Mouse (Mus musculus) intestine, embryonic 15.5 days (tissue): Measurements from ENCODE around the gene Srp54a. TPM values are rescaled to one million over a fixed set of nuclear protein-coding genes. Genes with fewer than 3 reads are reported as not detected.
"Not testable (repeated sequence)": the region's sequence is repeated elsewhere in the genome, so short reads cannot be mapped to it uniquely, and the experiment has no call there.

Source experiments
- ATAC-seq: fragments of 200-750 bp; cut with Nextera tagmentation; 2 replicates; pipeline ENCODE4 v1.8.0; 2017; ENCODE audit warnings: moderate TSS enrichment, moderate library complexity
- H3K27ac ChIP-seq: fragments of 300-500 bp; sonication (generic); 2 replicates; pipeline ENCODE4 v1.5.1; 2015; ENCODE audit warnings: mild to moderate bottlenecking, inconsistent platforms
- H3K27me3 ChIP-seq: fragments of 300-500 bp; sonication (generic); replicated peaks from 2 replicates; pipeline ENCODE4 v1.6.1; 2015; ENCODE audit warnings: inconsistent platforms
- H3K36me3 ChIP-seq: fragments of 300-500 bp; sonication (generic); 2 replicates; pipeline ENCODE4 v1.6.1; 2015; ENCODE audit warnings: inconsistent platforms
- H3K4me1 ChIP-seq: fragments of 300-500 bp; sonication (generic); replicated peaks from 2 replicates; pipeline ENCODE4 v1.6.1; 2015; ENCODE audit warnings: inconsistent platforms
- H3K4me2 ChIP-seq: fragments of 300-500 bp; sonication (generic); replicated peaks from 2 replicates; pipeline ENCODE4 v1.6.1; 2015; ENCODE audit warnings: mild to moderate bottlenecking, inconsistent platforms
- H3K4me3 ChIP-seq: fragments of 300-500 bp; sonication (generic); replicated peaks from 2 replicates; pipeline ENCODE4 v1.5.1; 2015; ENCODE audit warnings: inconsistent platforms
- H3K9ac ChIP-seq: fragments of 300-500 bp; sonication (generic); 2 replicates; pipeline ENCODE4 v1.6.1; 2015; ENCODE audit warnings: inconsistent platforms
- H3K9me3 ChIP-seq: fragments of 300-500 bp; sonication (generic); 2 replicates; pipeline ENCODE4 v1.6.1; 2016; ENCODE audit warnings: inconsistent platforms
- WGBS: fragments of 180-500 bp; shearing (Covaris S2); methylation state at CpG from one replicate; pipeline ENCODE4 v1.1.7; 2015; 5-methylcytosine and 5-hydroxymethylcytosine counted together
- polyA plus RNA-seq: library from polyadenylated mRNA; unstranded; fragments of >200 nt; fragmentation: Nextera tagmentation; extraction: Ambion mirVana; gene quantifications from 2 replicates; pipeline ENCODE4 v1.2.1, GENCODE M21; 2015

Srp54a gene
- polyA plus RNA-seq = 157 and 171 TPM in 2 replicates

DNA sequence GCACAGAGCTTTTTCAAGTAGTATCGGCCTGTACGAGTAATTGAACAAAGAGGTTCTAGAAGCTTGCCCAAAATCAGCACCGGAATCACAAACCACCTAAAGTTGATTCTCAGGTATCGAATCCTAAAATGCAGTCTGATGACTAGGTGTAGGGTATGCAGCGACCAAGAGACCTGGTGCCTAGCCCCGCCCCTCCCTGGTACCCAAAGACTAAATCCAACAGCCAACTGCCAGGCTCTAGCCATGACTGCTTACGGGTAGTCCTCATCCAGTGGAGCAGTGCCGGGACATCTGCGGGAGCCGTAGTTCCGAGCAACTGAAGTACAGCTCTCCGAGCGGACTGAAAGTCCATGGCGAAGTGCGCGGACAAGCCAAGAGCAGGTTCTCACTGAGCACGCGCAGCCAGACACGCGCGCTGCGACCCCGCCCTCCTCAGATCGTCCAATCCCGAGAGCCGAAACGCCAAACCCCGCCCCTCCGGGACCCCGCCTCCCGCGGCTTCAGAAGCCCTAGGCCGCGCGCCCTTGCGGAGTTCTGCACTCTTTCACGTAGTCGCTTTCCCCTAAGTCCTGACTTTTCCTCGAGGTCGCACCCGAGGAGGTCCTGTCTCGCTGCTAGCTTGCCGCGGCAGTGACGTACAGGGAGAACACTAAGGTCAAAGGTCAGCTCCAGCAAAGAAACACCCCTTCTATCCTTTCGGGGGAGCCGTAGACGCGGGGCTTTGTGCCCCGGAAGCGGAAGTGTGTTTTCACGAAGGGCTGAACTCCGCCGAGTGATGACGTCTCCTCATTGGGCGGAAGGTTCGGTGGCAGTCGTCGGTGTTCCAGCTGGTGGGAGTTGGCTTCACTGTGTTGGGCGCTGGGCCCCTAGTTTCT is at the start of gene Srp54a, which contains the start of gene 2700097O09Rik:
Gene Srp54a, plus strand, starts transcription at position 537 of the 875 bp plus-strand sequence.
Gene 2700097O09Rik, minus strand, starts transcription at position 385 of the 875 bp plus-strand sequence.
- peak; percentile 99 for ATAC-seq
- under 1% methylated on average over 60 of the region's 60 CpGs for WGBS
- not testable (repeated sequence) for H3K9me3 ChIP-seq, H3K27me3 ChIP-seq, H3K4me1 ChIP-seq, H3K36me3 ChIP-seq
- H3K4me3 ChIP-seq = peak within 1 kb of the TSS; percentile 74
- H3K27ac ChIP-seq = peak within 1 kb of the TSS; percentile 93
- peak within 1 kb of the TSS; percentile 53 for H3K4me2 ChIP-seq
- H3K9ac ChIP-seq = peak within 1 kb of the TSS; percentile 79

DNA sequence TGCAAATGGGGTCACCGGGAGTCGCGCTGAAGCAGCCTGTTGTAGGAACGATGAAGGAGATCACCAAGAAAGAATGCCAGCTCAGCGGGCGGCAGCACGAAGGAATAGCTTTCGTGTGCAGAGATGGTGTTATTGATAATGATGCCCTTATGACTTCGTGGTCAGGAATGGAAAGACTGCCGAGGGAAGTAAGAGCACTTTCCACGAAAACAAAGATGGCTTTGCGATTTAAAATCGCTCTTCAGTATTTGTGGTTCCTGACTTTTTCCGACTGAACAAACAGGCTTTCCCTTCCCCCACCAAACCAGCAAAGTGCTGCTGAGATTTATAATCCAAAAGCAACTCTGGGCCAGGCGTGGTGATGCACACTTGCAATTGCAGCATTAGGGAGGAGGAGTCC is 39.1 kb upstream of the Srp54a start:
- H3K4me2 ChIP-seq = no peak overlapping the region
- no peaks in the 10 kb centered on the region for H3K4me1 ChIP-seq
- peaks cover 4% of the 10 kb centered on the region; the same call in 1 of the 2 replicates for H3K36me3 ChIP-seq
- WGBS = 75% methylated on average over 15 of the region's 15 CpGs
- ATAC-seq = no peak
- H3K27ac ChIP-seq = no peak overlapping the region
- no peaks in the 10 kb centered on the region for H3K27me3 ChIP-seq
- no peak overlapping the region for H3K9ac ChIP-seq
- no peak overlapping the region for H3K4me3 ChIP-seq
- H3K9me3 ChIP-seq = no peaks in the 10 kb centered on the region

DNA sequence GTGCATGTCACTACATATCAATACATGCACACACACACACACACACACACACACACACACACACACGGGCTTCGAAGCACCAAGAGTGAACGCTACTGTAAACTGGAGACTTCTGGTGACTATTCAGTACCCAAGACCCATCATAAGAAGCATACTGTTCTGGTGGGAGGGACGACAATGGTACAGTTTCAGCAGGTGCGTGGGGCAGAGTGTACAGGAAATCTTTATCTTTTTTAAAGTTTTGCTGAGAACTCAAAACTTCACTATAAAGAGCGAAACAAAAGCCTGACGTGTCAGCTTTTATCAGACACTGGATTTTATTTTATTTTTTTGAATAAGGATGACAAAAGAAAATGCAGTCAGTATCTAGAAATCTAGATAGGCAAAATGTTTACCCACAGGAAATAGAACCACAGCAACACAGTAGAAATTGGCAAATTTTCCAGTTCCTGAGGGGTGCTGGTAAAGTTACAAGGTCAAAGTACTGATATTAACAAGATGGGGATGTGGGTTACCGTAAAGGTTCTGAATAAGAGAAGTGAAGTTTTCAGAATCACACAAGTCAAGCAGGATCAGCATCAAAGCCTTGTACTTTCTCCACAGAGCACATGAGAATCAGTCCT is 30.2 kb upstream of the Srp54a start:
- H3K36me3 ChIP-seq = peaks cover 4% of the 10 kb centered on the region; the same call in 1 of the 2 replicates
- H3K4me1 ChIP-seq = no peaks in the 10 kb centered on the region
- no peak for ATAC-seq
- no peak overlapping the region for H3K27ac ChIP-seq
- H3K4me3 ChIP-seq = no peak overlapping the region
- 92% methylated on average over 8 of the region's 8 CpGs for WGBS
- no peak overlapping the region for H3K9ac ChIP-seq
- no peak overlapping the region for H3K4me2 ChIP-seq
- H3K9me3 ChIP-seq = no peaks in the 10 kb centered on the region
- H3K27me3 ChIP-seq = no peaks in the 10 kb centered on the region

DNA sequence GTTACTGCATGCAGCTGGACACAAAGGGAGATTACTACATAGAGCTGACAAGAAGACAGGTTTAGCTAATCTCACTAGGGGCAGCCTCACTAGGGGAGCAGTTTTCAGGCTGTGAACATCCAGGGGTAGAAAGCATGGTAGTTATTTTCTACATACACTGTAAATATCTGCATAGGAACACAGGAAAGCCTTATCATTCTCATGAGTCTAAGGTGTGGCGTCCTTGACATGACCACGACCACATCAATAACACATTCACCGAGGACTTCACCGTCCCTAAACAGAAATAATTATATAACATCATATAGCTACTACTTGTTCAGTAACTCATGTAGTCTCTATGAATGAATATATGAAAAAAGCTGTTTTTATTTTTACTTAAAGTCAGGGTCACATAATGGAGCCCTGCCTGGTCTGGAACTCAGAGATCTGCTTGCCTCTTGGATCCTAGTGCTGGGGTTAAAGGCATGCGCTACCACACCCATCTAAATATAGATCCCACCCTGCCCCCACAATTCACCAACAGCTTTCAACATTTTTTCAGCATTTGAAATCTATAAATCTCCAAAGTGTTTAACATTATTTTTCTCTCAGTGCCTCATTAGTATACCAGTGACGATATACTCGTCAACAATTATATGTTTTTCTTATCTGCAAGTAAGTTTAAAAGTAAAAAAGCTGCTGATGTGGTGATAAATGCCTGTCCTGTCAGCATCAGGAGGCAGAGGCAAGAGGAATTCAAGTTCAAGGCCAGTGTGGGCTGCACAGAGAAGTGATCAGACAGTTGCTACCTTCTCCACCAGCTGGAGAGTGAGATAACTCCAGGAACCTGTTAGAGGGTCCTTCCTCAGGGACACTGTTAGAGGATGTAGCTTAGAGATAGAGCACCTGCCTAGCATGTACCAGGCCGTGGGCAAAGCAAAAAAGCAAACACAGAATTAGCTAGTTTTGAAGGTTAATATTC is 28.6 kb upstream of the Srp54a start:
- Histone ChIP-seq H3K4me1 (no peaks in the 10 kb centered on the region), H3K4me2 (no peak overlapping the region), H3K9ac (no peak overlapping the region), H3K4me3 (no peak overlapping the region), H3K36me3 (no peaks in the 10 kb centered on the region), H3K27ac (no peak overlapping the region), H3K9me3 (no peaks in the 10 kb centered on the region), H3K27me3 (no peaks in the 10 kb centered on the region)
- ATAC-seq = no peak; the same call in 1 of the 2 replicates
- WGBS = 82% methylated on average over 8 of the region's 8 CpGs

DNA sequence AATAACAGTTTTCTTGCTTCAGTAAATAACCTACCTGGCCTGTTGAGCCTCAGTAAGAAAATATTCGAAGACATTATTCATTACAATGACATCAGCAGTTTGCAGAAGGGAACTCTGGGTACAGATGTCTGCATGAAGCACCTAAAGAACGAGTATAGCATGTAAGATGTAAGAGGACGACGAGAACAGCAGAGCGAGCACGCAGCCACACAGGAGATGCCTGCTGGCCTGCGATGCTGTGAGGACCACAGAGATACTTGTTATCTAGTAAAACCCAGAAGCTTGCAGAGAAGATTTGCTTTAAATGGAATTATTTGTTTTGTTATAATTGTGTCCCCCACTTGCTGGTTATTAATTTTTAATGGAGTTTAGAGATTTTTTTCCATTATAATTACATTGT is 26.8 kb upstream of the Srp54a start:
- Histone ChIP-seq H3K9ac (no peak overlapping the region), H3K9me3 (no peaks in the 10 kb centered on the region), H3K4me2 (no peak overlapping the region), H3K4me3 (no peak overlapping the region), H3K36me3 (no peaks in the 10 kb centered on the region), H3K4me1 (no peaks in the 10 kb centered on the region), H3K27ac (no peak overlapping the region), H3K27me3 (no peaks in the 10 kb centered on the region)
- no peak for ATAC-seq
- 89% methylated on average over 7 of the region's 7 CpGs for WGBS

DNA sequence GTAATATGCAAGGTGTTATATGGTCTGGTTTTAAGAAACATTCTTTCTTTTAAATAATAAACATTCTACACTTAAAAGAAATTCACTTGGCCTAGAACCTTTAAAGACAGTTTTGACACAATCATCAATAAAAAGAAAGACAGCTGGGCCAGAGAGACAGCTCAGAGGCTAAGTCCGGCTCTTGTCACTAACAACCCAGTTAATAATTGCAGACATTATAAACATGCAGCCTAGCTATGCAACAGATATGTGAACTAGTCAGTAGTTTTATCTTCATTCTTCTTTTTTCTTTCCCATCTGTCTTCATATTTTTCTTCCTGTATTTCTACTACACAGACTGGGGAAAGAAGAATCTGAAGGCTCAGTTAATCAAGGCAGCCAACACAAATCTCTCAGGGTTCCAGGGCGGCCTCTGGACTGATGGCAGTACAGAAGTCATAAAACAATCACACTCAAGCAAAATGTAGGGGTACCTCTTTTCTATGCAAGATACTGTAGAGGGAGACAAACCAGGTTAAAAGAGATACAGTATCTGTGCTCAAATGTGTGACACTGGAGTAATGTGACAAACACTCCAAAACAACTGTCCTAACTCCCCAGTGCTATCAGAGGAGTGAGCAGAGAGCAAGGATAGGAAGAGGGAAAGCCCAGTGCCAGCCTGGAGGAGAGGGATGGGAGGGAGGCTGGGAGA is 25.4 kb upstream of the Srp54a start:
- no peaks in the 10 kb centered on the region for H3K36me3 ChIP-seq
- no peaks in the 10 kb centered on the region for H3K27me3 ChIP-seq
- no peak overlapping the region for H3K9ac ChIP-seq
- no peaks in the 10 kb centered on the region for H3K9me3 ChIP-seq
- no peaks in the 10 kb centered on the region for H3K4me1 ChIP-seq
- 39% methylated on average over 2 of the region's 2 CpGs for WGBS
- H3K4me2 ChIP-seq = no peak overlapping the region
- ATAC-seq = peak; percentile 60; the same call in 1 of the 2 replicates
- H3K4me3 ChIP-seq = no peak overlapping the region
- no peak overlapping the region for H3K27ac ChIP-seq

DNA sequence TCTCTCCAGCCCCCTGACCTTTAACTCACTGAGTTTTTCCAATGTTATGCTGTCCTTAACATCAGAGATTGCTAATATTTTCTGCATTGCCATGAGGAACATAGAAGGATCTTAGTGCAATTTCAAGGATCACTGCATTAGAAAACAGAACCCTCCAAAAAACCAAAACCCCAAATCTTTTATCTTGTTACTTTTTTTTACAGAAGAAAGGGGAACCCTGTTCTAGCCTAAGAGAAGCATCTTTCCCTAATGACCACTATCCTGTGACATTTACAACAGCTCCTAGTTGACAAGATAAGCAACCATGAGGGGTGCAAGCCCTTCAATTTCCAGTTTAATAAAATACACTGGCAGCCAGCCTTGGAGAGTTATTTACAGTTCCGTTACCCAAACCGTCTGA is 23.4 kb upstream of the Srp54a start:
- no peaks in the 10 kb centered on the region for H3K9me3 ChIP-seq
- ATAC-seq = no peak
- no peaks in the 10 kb centered on the region for H3K27me3 ChIP-seq
- WGBS = 76% methylated on average over 2 of the region's 2 CpGs
- no peak overlapping the region for H3K4me3 ChIP-seq
- H3K9ac ChIP-seq = no peak overlapping the region
- H3K4me2 ChIP-seq = no peak overlapping the region
- H3K36me3 ChIP-seq = no peaks in the 10 kb centered on the region
- H3K4me1 ChIP-seq = no peaks in the 10 kb centered on the region; the same call in 1 of the 2 replicates
- no peak overlapping the region for H3K27ac ChIP-seq

DNA sequence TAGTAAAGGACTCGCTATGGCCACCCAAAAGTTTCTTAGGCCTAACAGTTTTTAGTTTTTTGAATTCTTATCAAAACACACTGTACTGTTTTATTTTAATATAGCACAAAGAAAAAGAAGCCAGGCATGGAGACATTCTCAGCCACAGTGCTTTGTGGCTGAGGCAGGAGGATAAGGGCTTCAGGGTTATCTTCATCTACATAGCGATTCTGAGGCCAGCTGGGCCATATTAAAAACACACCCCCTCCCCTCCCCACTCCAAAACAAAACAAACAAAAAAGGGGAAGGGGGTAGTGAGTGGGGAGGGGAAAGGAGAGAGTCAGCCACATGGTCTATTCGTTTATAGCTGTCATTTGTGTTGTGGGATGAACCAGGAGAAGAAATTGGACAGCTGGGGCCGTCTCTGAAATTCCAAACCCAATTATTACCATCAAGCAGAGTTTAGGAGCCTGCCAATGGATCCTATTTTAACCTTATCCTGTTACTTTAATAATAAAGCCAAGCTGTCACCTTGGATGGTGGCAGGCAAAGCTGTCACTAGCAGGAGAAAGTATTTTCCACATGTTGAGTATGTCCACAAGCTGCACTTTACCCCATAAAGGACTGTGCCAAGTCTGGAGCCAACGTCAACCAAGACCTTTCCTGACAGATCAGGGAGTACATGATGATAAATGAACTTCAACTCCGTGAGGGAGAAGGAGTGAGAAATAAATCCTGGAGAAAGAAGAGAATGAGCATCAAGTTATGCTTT is 21.0 kb upstream of the Srp54a start:
- H3K4me2 ChIP-seq = no peak overlapping the region
- no peak overlapping the region for H3K9ac ChIP-seq
- H3K27ac ChIP-seq = no peak overlapping the region
- H3K9me3 ChIP-seq = no peaks in the 10 kb centered on the region
- no peaks in the 10 kb centered on the region; the same call in 1 of the 2 replicates for H3K4me1 ChIP-seq
- H3K27me3 ChIP-seq = no peaks in the 10 kb centered on the region
- H3K36me3 ChIP-seq = no peaks in the 10 kb centered on the region
- ATAC-seq = no peak
- WGBS = 56% methylated on average over 6 of the region's 6 CpGs
- no peak overlapping the region for H3K4me3 ChIP-seq

DNA sequence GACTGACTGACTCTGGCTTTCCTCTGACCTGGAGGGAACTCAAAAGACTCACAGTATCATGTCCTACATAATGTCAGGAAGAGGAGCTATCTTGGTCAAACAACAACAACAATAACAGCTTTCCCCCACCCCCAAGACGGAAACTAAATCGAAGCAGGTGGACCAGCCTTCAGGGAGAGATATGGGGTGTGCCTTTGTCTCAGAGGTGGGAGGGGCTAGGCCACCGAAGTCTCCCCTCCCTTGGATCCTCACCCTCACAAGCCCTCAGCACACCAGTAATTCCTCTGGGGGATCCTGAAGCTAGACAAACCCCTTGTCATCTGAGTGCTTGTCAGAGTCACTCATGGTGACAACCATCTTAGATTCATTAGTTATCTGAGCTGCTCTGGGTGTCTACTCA is 20.2 kb upstream of the Srp54a start:
- no peak overlapping the region for H3K9ac ChIP-seq
- no peaks in the 10 kb centered on the region for H3K36me3 ChIP-seq
- H3K4me2 ChIP-seq = no peak overlapping the region
- no peaks in the 10 kb centered on the region; the same call in 1 of the 2 replicates for H3K4me1 ChIP-seq
- H3K4me3 ChIP-seq = no peak overlapping the region
- ATAC-seq = no peak
- no peak overlapping the region for H3K27ac ChIP-seq
- no peaks in the 10 kb centered on the region for H3K9me3 ChIP-seq
- 51% methylated on average over 3 of the region's 3 CpGs for WGBS
- no peaks in the 10 kb centered on the region for H3K27me3 ChIP-seq

DNA sequence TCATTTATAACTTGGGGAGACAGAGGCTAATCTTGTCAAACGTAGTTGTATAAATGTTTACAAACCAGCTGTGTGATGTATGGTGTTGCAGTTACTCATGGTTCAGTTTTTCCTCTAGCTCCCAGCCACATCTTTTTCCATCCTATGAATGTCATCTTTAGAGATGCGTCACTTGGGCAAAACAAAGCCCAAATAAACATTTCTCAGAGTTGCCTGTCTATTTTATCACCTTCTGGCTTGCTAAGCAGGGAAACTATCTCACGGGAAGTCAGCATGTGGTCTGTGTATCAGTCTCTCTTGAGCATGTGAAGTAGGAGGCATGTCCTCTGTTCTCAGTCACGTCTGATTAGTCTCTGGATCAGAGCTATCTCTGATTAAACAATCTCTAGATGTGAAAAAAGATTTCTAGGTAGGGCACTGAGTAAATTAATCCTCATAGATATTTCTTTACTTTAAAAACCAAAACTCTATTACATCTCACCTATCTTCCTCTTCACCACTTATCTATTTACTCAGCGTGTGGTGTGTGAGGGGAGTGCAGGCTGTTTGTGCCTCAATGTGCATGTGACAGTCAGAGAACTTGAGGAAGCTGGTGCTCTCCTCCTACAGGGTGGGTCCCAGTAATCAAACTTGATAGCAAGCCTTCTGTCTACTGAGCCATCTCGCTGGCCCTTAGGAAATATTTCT is 19.7 kb upstream of the Srp54a start:
- WGBS = 58% methylated on average over 6 of the region's 6 CpGs
- Histone ChIP-seq H3K36me3 (no peaks in the 10 kb centered on the region), H3K27me3 (no peaks in the 10 kb centered on the region), H3K9me3 (no peaks in the 10 kb centered on the region), H3K27ac (no peak overlapping the region), H3K4me1 (no peaks in the 10 kb centered on the region; the same call in 1 of the 2 replicates), H3K9ac (no peak overlapping the region), H3K4me3 (no peak overlapping the region), H3K4me2 (no peak overlapping the region)
- ATAC-seq = peak; percentile 61; the same call in 1 of the 2 replicates
